Mouse (Mus musculus) liver, embryonic 15.5 days (tissue): Measurements from ENCODE around the gene Mafk. TPM values are rescaled to one million over a fixed set of nuclear protein-coding genes. Genes with fewer than 3 reads are reported as not detected.
A peak's percentile ranks its signal among the peaks of the same experiment; 100 is the strongest.

ENCODE experiments used
- ATAC-seq: fragments of 200-750 bp; cut with Nextera tagmentation; 2 replicates; pipeline ENCODE4 v1.8.0; 2017; ENCODE audit warnings: moderate number of reproducible peaks, mild to moderate bottlenecking, moderate library complexity; ENCODE audit not compliant: insufficient read depth
- H3K27ac ChIP-seq: fragments of 300-500 bp; sonication (generic); replicated peaks from 2 replicates; pipeline ENCODE4 v1.5.1; 2015; ENCODE audit warnings: mild to moderate bottlenecking, inconsistent platforms
- H3K27me3 ChIP-seq: fragments of 300-500 bp; sonication (generic); 2 replicates; pipeline ENCODE4 v1.6.1; 2015; ENCODE audit warnings: mild to moderate bottlenecking, inconsistent platforms
- H3K36me3 ChIP-seq: fragments of 300-500 bp; sonication (generic); replicated peaks from 2 replicates; pipeline ENCODE4 v1.6.1; 2015; ENCODE audit warnings: moderate library complexity, mild to moderate bottlenecking, inconsistent platforms
- H3K4me1 ChIP-seq: fragments of 300-500 bp; sonication (generic); replicated peaks from 2 replicates; pipeline ENCODE4 v1.6.1; 2015; ENCODE audit warnings: inconsistent platforms
- H3K4me2 ChIP-seq: fragments of 300-500 bp; sonication (generic); 2 replicates; pipeline ENCODE4 v1.6.1; 2015; ENCODE audit warnings: moderate library complexity, mild to moderate bottlenecking, inconsistent platforms
- H3K4me3 ChIP-seq: fragments of 300-500 bp; sonication (generic); replicated peaks from 2 replicates; pipeline ENCODE4 v1.5.1; 2015; ENCODE audit warnings: mild to moderate bottlenecking, inconsistent platforms
- H3K9ac ChIP-seq: fragments of 300-500 bp; sonication (generic); 2 replicates; pipeline ENCODE4 v1.6.1; 2015; ENCODE audit warnings: moderate library complexity, mild to moderate bottlenecking, inconsistent platforms
- H3K9me3 ChIP-seq: fragments of 300-500 bp; sonication (generic); replicated peaks from 2 replicates; pipeline ENCODE4 v1.6.1; 2016; ENCODE audit warnings: inconsistent platforms
- WGBS: fragments of 180-500 bp; shearing (Covaris S2); methylation state at CpG from one replicate; pipeline ENCODE4 v1.1.7; 2015; ENCODE audit warnings: mixed read lengths; ENCODE audit not compliant: insufficient replicate concordance; 5-methylcytosine and 5-hydroxymethylcytosine counted together
- polyA plus RNA-seq: library from polyadenylated mRNA; unstranded; fragments of >200 nt; fragmentation: Nextera tagmentation; extraction: Ambion mirVana; gene quantifications from 2 replicates; pipeline ENCODE4 v1.2.1, GENCODE M21; 2015

Mafk gene
- polyA plus RNA-seq, 1 experiment from 2014 or later = 44.5 TPM

DNA sequence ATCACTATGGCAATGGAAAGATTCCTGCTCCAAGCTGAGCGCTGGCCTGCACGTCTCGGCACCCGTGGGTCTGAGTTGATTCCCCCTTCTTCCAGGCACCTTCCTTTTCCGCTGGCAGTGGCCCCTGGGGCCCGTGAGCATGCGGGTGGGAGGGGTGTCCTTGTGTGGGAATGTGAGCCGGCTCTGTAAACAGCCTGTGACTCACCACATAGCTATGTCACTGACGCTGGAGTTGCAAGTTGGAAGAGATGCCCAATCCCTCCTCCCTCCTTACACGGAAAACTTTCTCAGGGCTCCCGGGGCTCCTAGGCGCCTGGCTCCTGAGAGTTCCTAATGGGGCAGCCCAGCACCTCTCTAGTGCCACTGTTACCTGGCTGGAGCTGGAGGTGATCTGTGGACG, 5.6 kb downstream of the Mafk start:
- Histone ChIP-seq H3K36me3 (peaks cover 78% of the 10 kb centered on the region), H3K4me1 (peaks cover 87% of the 10 kb centered on the region), H3K9ac (peak overlapping the region; percentile 19; the same call in 1 of the 2 replicates), H3K4me2 (peak overlapping the region; percentile 76; the same call in 1 of the 2 replicates), H3K27me3 (no peaks in the 10 kb centered on the region), H3K9me3 (no peaks in the 10 kb centered on the region), H3K4me3 (no peak overlapping the region), H3K27ac (peak overlapping the region; percentile 97)
- no peak for ATAC-seq
- WGBS = 46% methylated on average over 13 of the region's 13 CpGs

DNA sequence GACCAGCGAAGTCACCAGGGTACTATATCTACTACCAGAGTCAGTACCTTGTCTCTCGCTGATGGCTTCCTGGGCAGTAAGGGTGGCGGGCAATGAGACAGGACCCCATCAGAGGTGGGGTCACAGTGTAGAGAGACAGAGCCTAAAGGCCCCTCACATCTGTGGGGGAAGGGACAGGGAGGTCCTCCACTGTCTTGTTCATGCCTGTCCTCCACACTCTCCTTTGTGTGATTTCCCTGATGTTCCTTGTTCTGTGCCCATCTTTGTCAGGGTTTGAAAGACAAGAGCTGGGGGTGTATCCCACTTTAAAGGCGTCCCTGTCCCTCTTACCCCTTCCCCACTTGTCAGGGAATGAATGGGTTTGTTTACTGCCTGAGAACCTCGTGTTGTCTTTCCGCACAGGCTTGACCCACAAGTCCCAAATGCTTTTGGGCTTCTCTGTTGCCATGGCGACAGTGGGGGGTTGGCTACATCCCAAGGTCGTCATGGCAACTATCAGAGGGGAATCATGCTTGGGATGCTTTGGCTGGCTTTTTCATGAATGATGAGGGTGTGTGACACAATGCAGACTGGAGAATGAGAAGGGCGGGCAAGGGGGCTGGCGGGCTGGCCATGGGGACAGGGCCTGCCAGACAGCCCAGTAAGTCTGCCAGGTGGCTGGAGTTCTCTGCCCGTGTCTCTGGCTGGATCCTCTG, 6.3 kb downstream of the Mafk start:
- Histone ChIP-seq H3K4me3 (no peak overlapping the region), H3K9ac (no peak overlapping the region)
- no peak for ATAC-seq

DNA sequence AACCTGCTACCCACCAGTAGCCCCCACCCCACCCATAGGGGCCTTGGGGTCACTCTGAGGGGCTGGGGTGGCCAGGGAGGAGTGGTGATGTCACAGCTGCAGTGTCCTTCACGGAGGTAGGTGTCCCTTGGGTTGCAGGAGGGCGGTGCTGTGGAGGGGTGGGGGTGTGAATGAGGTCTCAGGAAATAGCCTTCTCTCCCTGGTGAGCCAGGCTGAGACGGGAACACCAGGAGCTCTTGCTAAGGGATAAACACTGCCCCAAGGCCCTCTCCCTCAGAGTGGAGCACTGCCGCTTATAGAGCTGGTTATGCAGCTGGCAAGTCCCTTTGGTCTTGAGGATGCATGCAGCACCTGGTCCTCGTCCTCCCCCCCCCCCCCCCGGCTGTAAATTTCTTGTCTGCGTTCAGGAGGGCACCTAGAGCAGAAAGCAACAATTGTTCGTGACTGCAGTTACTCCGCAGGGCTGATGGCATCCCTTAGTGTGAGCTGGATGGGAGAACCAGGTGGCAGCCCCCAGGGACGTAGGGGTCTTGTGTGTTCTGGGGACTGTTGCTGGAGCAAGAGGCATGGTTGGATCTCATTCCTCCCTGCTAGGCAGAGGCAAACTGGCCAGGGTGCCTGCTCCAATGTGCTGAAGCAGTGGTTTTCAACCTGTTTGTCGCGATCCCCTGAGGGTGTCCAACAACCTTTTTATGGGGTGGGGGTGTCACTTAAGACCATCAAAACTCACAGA, 7.0 kb downstream of the Mafk start:
- Histone ChIP-seq H3K36me3 (peaks cover 90% of the 10 kb centered on the region), H3K4me3 (no peak overlapping the region), H3K4me2 (no peak overlapping the region), H3K9me3 (no peaks in the 10 kb centered on the region), H3K4me1 (peaks cover 90% of the 10 kb centered on the region), H3K27ac (no peak overlapping the region), H3K27me3 (no peaks in the 10 kb centered on the region), H3K9ac (no peak overlapping the region)
- 77% methylated on average over 12 of the region's 12 CpGs for WGBS
- ATAC-seq = no peak

More for the DNA sequence above, 6.3 kb downstream of the Mafk start:
- 68% methylated on average over 11 of the region's 11 CpGs for WGBS
- Histone ChIP-seq H3K4me1 (peaks cover 90% of the 10 kb centered on the region), H3K27ac (peak overlapping the region; percentile 56), H3K9me3 (no peaks in the 10 kb centered on the region), H3K27me3 (no peaks in the 10 kb centered on the region), H3K36me3 (peaks cover 85% of the 10 kb centered on the region), H3K4me2 (peak overlapping the region; percentile 76; the same call in 1 of the 2 replicates)

- Histone ChIP-seq H3K9ac (no peak overlapping the region), H3K9me3 (no peaks in the 10 kb centered on the region), H3K27me3 (no peaks in the 10 kb centered on the region), H3K4me2 (no peak overlapping the region), H3K4me3 (no peak overlapping the region), H3K27ac (peak overlapping the region; percentile 20; the same call in 1 of the 2 replicates), H3K36me3 (peaks cover 90% of the 10 kb centered on the region), H3K4me1 (peaks cover 90% of the 10 kb centered on the region)
- no peak for ATAC-seq
- 87% methylated on average over 9 of the region's 9 CpGs for WGBS
Observed at GRCm38 (mm10) chr5:139799041-139799440, 7.7 kb downstream of the Mafk start.

DNA sequence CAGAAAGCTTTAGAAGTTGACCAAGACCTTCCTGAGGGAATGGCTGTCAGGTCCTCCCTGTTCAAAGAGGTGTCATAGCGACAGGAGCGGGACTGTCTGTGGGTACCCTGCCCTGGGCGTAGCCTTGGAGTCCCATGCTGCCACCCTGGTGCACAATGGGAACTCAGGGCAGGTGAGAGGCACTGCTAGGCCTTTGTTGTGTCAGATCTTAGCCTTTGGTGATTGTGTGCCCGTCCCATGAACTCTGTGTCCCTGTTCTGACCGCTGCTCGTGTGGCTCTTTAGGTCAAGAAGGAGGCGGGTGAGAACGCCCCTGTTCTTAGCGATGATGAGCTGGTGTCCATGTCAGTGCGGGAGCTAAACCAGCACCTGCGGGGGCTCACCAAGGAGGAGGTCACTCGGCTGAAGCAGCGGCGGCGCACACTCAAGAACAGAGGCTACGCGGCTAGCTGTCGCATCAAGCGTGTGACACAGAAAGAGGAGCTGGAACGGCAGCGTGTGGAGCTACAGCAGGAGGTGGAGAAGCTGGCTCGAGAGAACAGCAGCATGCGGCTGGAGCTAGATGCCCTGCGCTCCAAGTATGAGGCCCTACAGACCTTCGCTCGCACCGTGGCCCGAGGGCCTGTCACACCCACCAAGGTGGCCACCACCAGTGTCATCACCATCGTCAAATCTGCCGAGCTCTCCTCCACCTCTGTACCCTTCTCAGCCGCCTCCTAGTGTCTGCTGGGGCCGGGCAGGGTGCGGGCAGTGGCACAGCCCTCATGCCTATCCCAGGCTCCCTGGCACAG, 8.7 kb downstream of the Mafk start:
- Histone ChIP-seq H3K9ac (no peak overlapping the region), H3K4me2 (no peak overlapping the region), H3K4me3 (no peak overlapping the region), H3K9me3 (no peaks in the 10 kb centered on the region), H3K27ac (0 out of 2 replicates have a peak overlapping the region, but pooled peaks have one; percentile 26), H3K4me1 (peaks cover 90% of the 10 kb centered on the region), H3K27me3 (no peaks in the 10 kb centered on the region), H3K36me3 (peaks cover 80% of the 10 kb centered on the region)
- ATAC-seq = no peak
- 90% methylated on average over 33 of the region's 33 CpGs for WGBS

GRCm38 (mm10) chr5:139801231-139801630, 9.9 kb downstream of the Mafk start:
- whole genome bisulfite sequencing = 92% methylated on average over 8 of the region's 8 CpGs
- Histone ChIP-seq H3K36me3 (peaks cover 71% of the 10 kb centered on the region), H3K27ac (peak overlapping the region; percentile 34), H3K4me2 (no peak overlapping the region), H3K4me1 (peaks cover 90% of the 10 kb centered on the region), H3K9ac (no peak overlapping the region), H3K27me3 (no peaks in the 10 kb centered on the region), H3K4me3 (no peak overlapping the region), H3K9me3 (no peaks in the 10 kb centered on the region; the same call in 1 of the 2 replicates)
- ATAC-seq = no peak

GRCm38 (mm10) chr5:139801880-139802279, 10.6 kb downstream of the Mafk start:
- Histone ChIP-seq H3K4me1 (peaks cover 90% of the 10 kb centered on the region), H3K9me3 (no peaks in the 10 kb centered on the region; the same call in 1 of the 2 replicates), H3K9ac (no peak overlapping the region), H3K27me3 (no peaks in the 10 kb centered on the region), H3K4me3 (no peak overlapping the region), H3K27ac (peak overlapping the region; percentile 100), H3K36me3 (peaks cover 70% of the 10 kb centered on the region), H3K4me2 (no peak overlapping the region)
- WGBS = 85% methylated on average over 10 of the region's 10 CpGs
- ATAC-seq = no peak

GRCm38 (mm10) chr5:139803165-139803564, 11.9 kb downstream of the Mafk start:
- Histone ChIP-seq H3K27ac (peak overlapping the region; percentile 100), H3K9me3 (no peaks in the 10 kb centered on the region; the same call in 1 of the 2 replicates), H3K4me1 (peaks cover 82% of the 10 kb centered on the region), H3K36me3 (peaks cover 66% of the 10 kb centered on the region), H3K4me2 (peak overlapping the region; percentile 69), H3K4me3 (peak overlapping the region; percentile 36), H3K27me3 (no peaks in the 10 kb centered on the region), H3K9ac (peak overlapping the region; percentile 60)
- peak; percentile 27; the same call in 1 of the 2 replicates for ATAC-seq
- 64% methylated on average over 8 of the region's 8 CpGs for WGBS

- Histone ChIP-seq H3K4me3 (peak overlapping the region; percentile 36), H3K4me1 (peaks cover 81% of the 10 kb centered on the region), H3K9me3 (no peaks in the 10 kb centered on the region; the same call in 1 of the 2 replicates), H3K36me3 (peaks cover 65% of the 10 kb centered on the region), H3K9ac (peak overlapping the region; percentile 60), H3K27me3 (no peaks in the 10 kb centered on the region), H3K4me2 (peak overlapping the region; percentile 69), H3K27ac (peak overlapping the region; percentile 100)
- WGBS = 7% methylated on average over 12 of the region's 12 CpGs
- ATAC-seq = peak; percentile 64
Observed at GRCm38 (mm10) chr5:139803601-139804102, 12.3 kb downstream of the Mafk start.

DNA sequence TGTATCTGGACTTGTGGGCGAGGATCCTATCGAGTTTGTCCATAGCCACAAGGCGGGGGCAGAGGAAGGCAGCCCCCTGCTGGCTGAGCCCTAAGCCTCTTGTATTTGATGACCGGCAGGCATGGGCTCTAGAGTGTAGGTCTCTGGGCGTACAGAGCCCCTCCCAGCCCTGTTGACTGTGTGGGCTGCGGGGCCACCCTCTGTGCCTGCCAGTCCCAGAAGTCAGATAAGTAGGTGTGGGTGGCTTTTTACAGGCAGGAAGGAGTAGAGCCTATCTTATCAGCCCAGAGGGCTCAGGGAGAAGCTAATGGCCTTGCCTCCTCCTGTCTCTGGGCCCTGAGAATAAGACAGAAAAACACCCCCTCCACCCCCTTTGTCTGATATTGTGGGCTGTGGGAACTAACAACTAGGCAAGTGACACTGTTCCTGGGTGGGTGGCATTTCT, 12.8 kb downstream of the Mafk start:
- WGBS = 3% methylated on average over 6 of the region's 6 CpGs
- no peaks in the 10 kb centered on the region for H3K27me3 ChIP-seq
- no peaks in the 10 kb centered on the region; the same call in 1 of the 2 replicates for H3K9me3 ChIP-seq
- peak overlapping the region; percentile 36 for H3K4me3 ChIP-seq
- peak overlapping the region; percentile 74 for H3K9ac ChIP-seq
- peak overlapping the region; percentile 100 for H3K27ac ChIP-seq
- ATAC-seq = peak; percentile 95
- H3K4me2 ChIP-seq = peak overlapping the region; percentile 69
- H3K4me1 ChIP-seq = peaks cover 78% of the 10 kb centered on the region
- peaks cover 60% of the 10 kb centered on the region for H3K36me3 ChIP-seq
